Mouse (Mus musculus) stomach, postnatal 0 days (tissue): Measurements from ENCODE around the gene Plcz1. TPM values are rescaled to one million over a fixed set of nuclear protein-coding genes. Genes with fewer than 3 reads are reported as not detected.

ENCODE experiments used
- ATAC-seq: fragments of 200-750 bp; cut with Nextera tagmentation; 2 replicates; pipeline ENCODE4 v1.8.0; 2017; ENCODE audit not compliant: low FRiP score, low TSS enrichment
- DNase-seq: peaks from one replicate; pipeline ENCODE4 v3.0.0-alpha.2; 2016; ENCODE audit warnings: low spot score
- H3K27ac ChIP-seq: fragments of 300-500 bp; sonication (generic); replicated peaks from 2 replicates; pipeline ENCODE4 v1.5.1; 2014; ENCODE audit warnings: mild to moderate bottlenecking, control low read depth
- H3K27me3 ChIP-seq: fragments of 300-500 bp; sonication (generic); 2 replicates; pipeline ENCODE4 v1.6.1; 2014; ENCODE audit warnings: low read length; ENCODE audit not compliant: control insufficient read depth, insufficient read depth
- H3K36me3 ChIP-seq: fragments of 300-500 bp; sonication (generic); 2 replicates; pipeline ENCODE4 v1.6.1; 2014; ENCODE audit warnings: low read length, mixed read lengths; ENCODE audit not compliant: control insufficient read depth, insufficient read depth
- H3K4me1 ChIP-seq: fragments of 300-500 bp; sonication (generic); replicated peaks from 2 replicates; pipeline ENCODE4 v1.6.1; 2014; ENCODE audit warnings: antibody characterized with exemption; ENCODE audit not compliant: control insufficient read depth, insufficient read depth
- H3K4me2 ChIP-seq: fragments of 300-500 bp; sonication (generic); replicated peaks from 2 replicates; pipeline ENCODE4 v1.6.1; 2014; ENCODE audit warnings: low read depth, mild to moderate bottlenecking, control low read depth, moderate library complexity
- H3K4me3 ChIP-seq: fragments of 300-500 bp; sonication (generic); 2 replicates; pipeline ENCODE4 v1.5.1; 2014; ENCODE audit warnings: low read depth, low read length, control low read depth
- H3K9ac ChIP-seq: fragments of 300-500 bp; sonication (generic); 2 replicates; pipeline ENCODE4 v1.6.1; 2014; ENCODE audit warnings: mild to moderate bottlenecking, low read length, control low read depth, mixed read lengths
- H3K9me3 ChIP-seq: fragments of 300-500 bp; sonication (generic); 2 replicates; pipeline ENCODE4 v1.6.1; 2016; ENCODE audit warnings: low read length; ENCODE audit not compliant: control insufficient read depth
- CTCF ChIP-seq: IDR thresholded peaks from 2 replicates; pipeline ENCODE4 v1.5.1; 2016; ENCODE audit warnings: antibody characterized with exemption, low read depth, mild to moderate bottlenecking, moderate library complexity
- EP300 ChIP-seq: optimal IDR thresholded peaks from 2 replicates; pipeline ENCODE3; 2016; ENCODE audit warnings: antibody characterized with exemption
- WGBS: fragments of 180-500 bp; shearing (Covaris S2); extraction: QIAGEN DNeasy Blood & Tissue Kit; methylation state at CpG from one replicate; pipeline ENCODE4 v1.1.7; 2014; 5-methylcytosine and 5-hydroxymethylcytosine counted together
- polyA plus RNA-seq: library from polyadenylated mRNA; unstranded; fragments of >200 nt; fragmentation: Nextera tagmentation; extraction: Ambion mirVana; gene quantifications from 2 replicates; pipeline ENCODE4 v1.2.1, GENCODE M21; 2015

Plcz1 gene
- polyA plus RNA-seq, 1 experiment from 2014 or later = not detected

DNA sequence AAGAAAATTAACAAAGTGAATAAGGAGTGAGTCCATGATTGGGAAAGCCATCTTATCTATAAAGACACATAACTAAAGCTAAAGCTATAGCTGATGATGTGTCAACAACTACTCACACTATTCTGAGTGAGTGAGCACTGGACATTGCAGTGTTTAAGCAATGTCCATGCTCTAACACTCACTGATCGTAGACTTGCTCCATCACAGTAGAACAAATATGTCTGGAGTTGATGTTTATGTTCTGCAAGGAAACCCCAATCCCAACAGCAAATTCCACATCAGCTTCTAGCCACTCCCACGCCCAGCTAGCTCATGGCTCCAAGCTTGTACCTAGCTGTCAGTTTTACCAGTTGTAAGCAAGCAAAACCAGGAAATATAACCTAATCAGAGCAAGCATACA is 54.7 kb downstream of the Plcz1 start:
- Histone ChIP-seq H3K9me3 (no peaks in the 10 kb centered on the region), H3K27ac (no peak overlapping the region), H3K4me3 (no peak overlapping the region), H3K4me1 (no peaks in the 10 kb centered on the region), H3K9ac (no peak overlapping the region), H3K27me3 (no peaks in the 10 kb centered on the region), H3K4me2 (no peak overlapping the region), H3K36me3 (no peaks in the 10 kb centered on the region)
- ATAC-seq (no peak), DNase-seq (no peak)
- TF ChIP-seq EP300 (no peak), CTCF (no peak)
- 61% methylated on average over 2 of the region's 2 CpGs for WGBS

DNA sequence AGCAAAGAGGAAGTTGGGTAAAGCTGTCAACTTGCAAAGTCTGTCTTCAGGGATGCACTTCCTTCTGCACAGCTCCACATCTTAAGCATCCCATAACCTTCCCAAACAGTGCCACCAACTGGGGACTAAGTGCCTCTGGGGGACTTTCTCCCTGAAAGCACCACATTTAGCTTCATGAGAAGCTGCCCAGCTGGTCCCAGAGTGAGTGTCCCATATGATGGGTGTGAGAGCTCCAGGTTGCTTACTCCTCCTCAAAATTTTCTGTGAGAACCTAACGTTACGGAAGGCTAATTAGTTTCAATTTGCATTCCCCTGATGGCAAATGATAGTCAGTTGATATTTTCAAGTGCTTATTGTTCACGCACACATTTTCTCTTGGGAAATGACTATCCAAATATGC is 57.2 kb downstream of the Plcz1 start:
- no peaks in the 10 kb centered on the region for H3K4me1 ChIP-seq
- H3K27ac ChIP-seq = no peak overlapping the region
- no peaks in the 10 kb centered on the region for H3K27me3 ChIP-seq
- no peak for ATAC-seq
- no peak for DNase-seq
- no peak overlapping the region for H3K4me2 ChIP-seq
- no peaks in the 10 kb centered on the region for H3K36me3 ChIP-seq
- 94% methylated on average over 3 of the region's 3 CpGs for WGBS
- no peaks in the 10 kb centered on the region for H3K9me3 ChIP-seq
- no peak overlapping the region for H3K4me3 ChIP-seq
- TF ChIP-seq CTCF (no peak; the same call in 1 of the 2 replicates), EP300 (no peak)
- H3K9ac ChIP-seq = no peak overlapping the region

DNA sequence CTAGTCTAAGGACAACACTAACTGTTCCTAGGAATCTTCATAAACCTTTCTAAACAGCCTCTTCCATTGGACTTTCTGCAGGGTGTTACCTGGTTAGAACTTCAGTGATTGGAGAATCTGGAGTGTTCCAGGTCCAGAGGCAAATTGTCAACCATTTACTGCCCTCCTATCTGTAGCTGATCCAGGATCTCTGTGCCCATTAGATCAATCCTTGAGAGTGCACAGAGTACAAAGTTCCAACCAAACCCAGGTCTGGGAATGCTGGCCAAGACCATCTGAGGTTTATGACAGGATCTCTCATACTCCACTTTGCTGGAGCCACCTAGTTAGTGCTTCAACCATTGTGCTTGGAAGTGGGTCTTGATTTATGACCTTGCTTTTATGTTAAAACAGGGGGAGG is 60.2 kb downstream of the Plcz1 start:
- H3K36me3 ChIP-seq = no peaks in the 10 kb centered on the region
- no peaks in the 10 kb centered on the region for H3K9me3 ChIP-seq
- no peak overlapping the region for H3K4me2 ChIP-seq
- H3K27ac ChIP-seq = no peak overlapping the region
- no peak for TF ChIP-seq EP300
- TF ChIP-seq CTCF = no peak
- DNase-seq = no peak
- H3K4me3 ChIP-seq = no peak overlapping the region
- ATAC-seq = no peak
- H3K27me3 ChIP-seq = no peaks in the 10 kb centered on the region
- no peak overlapping the region for H3K9ac ChIP-seq
- H3K4me1 ChIP-seq = no peaks in the 10 kb centered on the region

DNA sequence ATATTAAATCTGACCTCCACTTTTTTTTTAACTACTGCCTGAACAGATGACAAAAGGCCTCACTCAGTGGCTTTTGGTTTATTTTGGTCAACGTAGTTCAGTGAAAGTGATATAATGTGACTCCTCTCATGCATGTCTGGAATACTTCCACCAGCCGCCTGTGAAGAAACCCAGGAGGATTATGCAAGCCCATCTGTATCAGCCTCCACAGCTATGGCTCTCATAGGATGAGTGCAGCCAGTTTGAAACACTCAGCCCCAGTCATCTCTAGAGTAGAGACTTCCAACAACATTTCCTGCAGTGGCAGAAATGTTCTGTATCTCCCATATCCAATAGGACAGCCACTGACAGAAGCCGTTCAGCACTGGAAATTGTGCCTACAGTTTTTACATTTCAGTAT is 63.1 kb downstream of the Plcz1 start:
- no peaks in the 10 kb centered on the region for H3K9me3 ChIP-seq
- WGBS = 49% methylated on average over 3 of the region's 3 CpGs
- H3K9ac ChIP-seq = no peak overlapping the region
- no peak overlapping the region for H3K4me3 ChIP-seq
- H3K4me1 ChIP-seq = no peaks in the 10 kb centered on the region
- DNase-seq (no peak), ATAC-seq (no peak)
- no peak for TF ChIP-seq EP300
- TF ChIP-seq CTCF = no peak
- no peaks in the 10 kb centered on the region for H3K36me3 ChIP-seq
- no peak overlapping the region for H3K27ac ChIP-seq
- no peaks in the 10 kb centered on the region for H3K27me3 ChIP-seq
- H3K4me2 ChIP-seq = no peak overlapping the region

DNA sequence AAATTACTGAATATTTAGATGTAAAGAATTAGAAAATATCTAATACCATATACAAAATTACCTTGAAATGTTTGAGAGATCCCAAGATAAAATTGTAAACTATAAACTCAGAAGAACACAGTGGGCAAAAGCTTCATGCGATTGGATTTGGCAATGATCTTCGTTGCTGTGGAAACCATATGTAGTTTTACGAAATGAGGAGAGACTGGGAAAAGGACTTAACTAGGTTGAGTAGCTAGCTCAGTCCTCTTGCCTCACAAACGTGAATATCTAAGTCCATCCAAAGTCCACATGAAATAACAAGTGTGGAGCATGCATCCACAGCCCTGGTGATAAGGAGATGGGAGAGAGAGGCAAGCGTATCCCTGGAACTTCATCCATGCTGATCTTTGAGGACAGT is 66.6 kb downstream of the Plcz1 start:
- Histone ChIP-seq H3K4me2 (no peak overlapping the region), H3K9me3 (no peaks in the 10 kb centered on the region), H3K4me1 (no peaks in the 10 kb centered on the region), H3K4me3 (no peak overlapping the region), H3K36me3 (no peaks in the 10 kb centered on the region), H3K27me3 (no peaks in the 10 kb centered on the region), H3K9ac (no peak overlapping the region), H3K27ac (no peak overlapping the region)
- TF ChIP-seq CTCF (no peak), EP300 (no peak)
- DNase-seq (no peak), ATAC-seq (no peak)
- 81% methylated on average over 5 of the region's 5 CpGs for WGBS

DNA sequence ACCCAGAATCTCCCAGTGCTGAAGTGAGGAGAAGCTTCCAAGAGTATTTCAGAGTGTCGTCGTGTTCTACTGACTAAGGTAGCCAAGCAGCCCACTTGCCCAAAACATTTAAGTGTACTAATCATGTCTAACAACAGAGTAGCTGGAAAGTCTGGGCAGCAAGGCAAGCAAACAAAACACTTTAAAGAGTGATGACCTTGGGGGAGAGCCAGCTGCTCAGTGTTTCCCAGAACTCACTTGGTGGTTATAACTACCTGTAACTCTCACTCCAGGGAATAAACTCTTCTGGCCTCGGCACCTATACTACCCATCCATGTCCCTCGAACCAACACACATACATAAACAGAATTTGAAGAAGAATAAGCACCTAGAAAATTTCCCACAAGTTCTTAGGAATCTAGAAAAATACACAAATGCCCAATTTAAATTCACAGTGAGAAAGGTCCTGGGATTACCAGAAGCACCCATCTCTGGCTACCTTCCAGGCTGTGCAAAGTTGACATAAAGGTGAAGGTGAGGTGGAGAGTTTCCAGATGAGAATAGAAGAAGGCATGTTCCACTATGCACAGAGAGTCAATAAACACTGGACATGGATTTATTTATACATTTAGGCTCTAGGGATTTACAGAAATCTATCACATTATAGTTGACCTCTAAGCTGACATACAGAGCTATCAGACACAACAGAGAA is 69.5 kb downstream of the Plcz1 start:
- Histone ChIP-seq H3K9ac (no peak overlapping the region), H3K9me3 (no peaks in the 10 kb centered on the region), H3K4me3 (no peak overlapping the region), H3K4me2 (no peak overlapping the region), H3K4me1 (no peaks in the 10 kb centered on the region), H3K27ac (no peak overlapping the region), H3K27me3 (no peaks in the 10 kb centered on the region), H3K36me3 (no peaks in the 10 kb centered on the region)
- TF ChIP-seq EP300 = no peak
- TF ChIP-seq CTCF = no peak
- DNase-seq (no peak), ATAC-seq (no peak)
- 74% methylated on average over 4 of the region's 4 CpGs for WGBS
